Mouse (Mus musculus) embryonic fibroblast, embryonic 13.5 days (primary cell): Measurements from ENCODE around the gene Ophn1.

Source experiments
- CTCF ChIP-seq: IDR thresholded peaks from 2 replicates; pipeline ENCODE4 v1.5.1; 2011; ENCODE audit warnings: mild to moderate bottlenecking, control low read depth, low read length, moderate library complexity, borderline replicate concordance; ENCODE audit not compliant: insufficient read depth
- POLR2A ChIP-seq: IDR thresholded peaks from 2 replicates; pipeline ENCODE4 v1.6.1; 2011; ENCODE audit warnings: low read depth, mild to moderate bottlenecking, control low read depth, low read length, moderate library complexity

GRCm38 (mm10) chrX:98651431-98651830 is 239.4 kb downstream of the Ophn1 start:
- TF ChIP-seq POLR2A (no peak), CTCF (no peak)
